Mouse (Mus musculus) lung, postnatal 14 days (tissue): Measurements from ENCODE around the gene Cdk14.
"Not testable (repeated sequence)": the region's sequence is repeated elsewhere in the genome, so short reads cannot be mapped to it uniquely, and the experiment has no call there.

Experiments used
- DNase-seq: peaks from one replicate; pipeline ENCODE4 v3.0.0; 2021

Gene Cdk14

GRCm38 (mm10) chr5:5260966-5261724 is 159.0 kb downstream of the Cdk14 start:
- no peak for DNase-seq

- DNase-seq: no peak
Measured at GRCm38 (mm10) chr5:5260309-5260708, 159.8 kb downstream of the Cdk14 start.

DNA sequence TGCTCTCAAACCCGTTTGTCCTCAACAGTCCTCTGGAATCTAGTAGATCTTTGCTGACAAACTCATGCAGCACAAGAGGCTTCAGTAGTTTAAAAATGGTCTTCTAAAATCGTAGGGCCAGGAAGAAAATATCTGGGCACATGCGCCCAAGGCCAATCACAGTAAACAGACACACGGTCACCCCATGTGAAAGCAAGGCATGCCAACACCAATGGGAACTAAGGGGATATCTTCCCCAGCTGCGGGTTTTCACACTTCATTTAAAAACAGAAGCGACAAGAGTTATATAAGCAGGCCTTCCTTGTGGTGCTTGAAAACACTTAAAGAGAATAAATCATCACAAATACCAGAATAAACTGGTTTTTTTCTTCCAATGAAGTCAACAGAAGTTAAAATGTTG is 165.7 kb downstream of the Cdk14 start:
- DNase-seq: no peak

DNA sequence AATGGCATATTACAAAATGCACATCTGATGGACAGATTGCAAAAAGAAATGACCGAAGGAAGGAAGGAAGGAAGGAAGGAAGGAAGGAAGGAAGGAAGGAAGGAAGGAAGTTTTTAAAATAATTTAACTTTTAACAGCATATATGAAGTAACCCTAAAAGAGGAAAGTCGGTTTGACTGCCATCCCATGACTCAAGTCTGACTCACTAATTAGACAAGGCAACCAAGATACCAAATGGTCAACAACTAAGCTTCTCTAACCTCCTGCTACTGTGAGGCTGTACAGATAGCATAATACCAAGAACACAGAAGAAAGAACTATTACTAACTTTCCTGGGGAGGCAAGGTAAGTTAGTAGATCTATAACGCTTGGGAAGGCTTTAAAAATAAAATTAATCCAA is 166.9 kb downstream of the Cdk14 start:
- no peak for DNase-seq

GRCm38 (mm10) chr5:5247671-5248070 is 172.4 kb downstream of the Cdk14 start:
- DNase-seq: peak; percentile 16

- DNase-seq: no peak
Measured at GRCm38 (mm10) chr5:5246534-5247175, 173.5 kb downstream of the Cdk14 start.

- no peak for DNase-seq
Measured at GRCm38 (mm10) chr5:5245182-5245581, 174.9 kb downstream of the Cdk14 start.

DNA sequence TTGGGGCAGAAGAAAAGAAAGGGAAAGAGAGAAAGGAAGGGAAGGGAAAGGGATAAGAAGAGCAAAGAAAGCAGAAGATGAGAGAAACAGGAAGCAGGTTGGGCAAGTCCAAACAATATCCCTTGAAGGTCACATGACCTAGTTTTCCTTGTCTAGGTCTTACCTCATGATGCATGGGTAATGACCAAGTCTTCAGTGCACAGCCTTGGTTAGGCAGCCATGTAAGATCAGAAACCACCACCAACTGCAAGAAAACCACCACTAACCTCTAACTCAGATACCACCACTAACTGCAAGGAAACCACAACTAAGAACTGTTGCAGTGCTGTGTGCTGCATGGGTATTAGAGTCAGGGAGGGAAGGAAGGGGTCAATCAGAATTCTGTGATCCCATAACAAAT is 176.5 kb downstream of the Cdk14 start:
- no peak for DNase-seq

GRCm38 (mm10) chr5:5242704-5243103 is 177.4 kb downstream of the Cdk14 start:
- no peak for DNase-seq

- DNase-seq: no peak
Measured at GRCm38 (mm10) chr5:5241088-5241487, 179.0 kb downstream of the Cdk14 start.

DNA sequence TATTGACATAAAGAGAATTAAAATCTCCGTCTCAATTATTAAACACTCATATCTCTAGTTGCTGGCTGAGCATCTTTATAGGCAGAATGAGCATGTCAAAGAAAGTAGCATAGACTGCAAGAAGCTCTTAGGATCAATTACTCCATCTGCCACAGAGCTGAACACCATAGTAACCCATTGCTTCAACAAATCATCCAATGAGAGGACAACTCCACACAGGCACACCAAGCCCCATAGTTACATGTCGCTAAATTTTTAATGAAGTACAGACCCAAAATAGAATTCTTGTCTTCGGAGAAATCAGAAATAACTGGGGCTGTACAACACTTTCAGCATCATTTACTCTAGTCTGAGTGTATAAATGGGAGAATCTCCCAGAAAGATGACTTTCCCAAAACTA is 180.0 kb downstream of the Cdk14 start:
- DNase-seq: no peak

GRCm38 (mm10) chr5:5234935-5235334 is 185.2 kb downstream of the Cdk14 start:
- DNase-seq: not testable (repeated sequence)

GRCm38 (mm10) chr5:5226966-5227365 is 193.1 kb downstream of the Cdk14 start:
- DNase-seq: no peak

GRCm38 (mm10) chr5:5211780-5212135 is 208.4 kb downstream of the Cdk14 start:
- DNase-seq: no peak

GRCm38 (mm10) chr5:5211034-5211779 is 208.9 kb downstream of the Cdk14 start:
- peak; percentile 10 for DNase-seq

DNA sequence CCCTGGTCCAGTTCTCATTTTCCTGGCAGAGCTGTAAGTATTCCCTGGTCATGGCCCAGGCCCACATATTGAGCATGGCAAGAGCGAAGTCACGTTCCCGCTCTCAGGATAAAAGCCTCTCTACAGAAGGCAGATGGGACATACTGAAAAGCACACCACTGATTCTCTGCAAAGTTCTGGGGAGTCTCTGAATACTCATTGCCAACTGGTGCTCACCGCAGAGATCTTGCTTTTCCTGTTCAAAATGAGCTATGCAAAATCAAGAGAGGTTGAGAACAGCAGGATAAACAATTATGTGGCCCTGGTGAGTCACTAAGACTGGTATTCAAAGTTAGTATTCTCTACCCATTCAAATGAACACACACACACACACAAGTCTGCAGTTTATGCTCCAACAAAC is 212.1 kb downstream of the Cdk14 start:
- DNase-seq: no peak

GRCm38 (mm10) chr5:5206012-5206411 is 214.1 kb downstream of the Cdk14 start:
- DNase-seq: no peak

DNA sequence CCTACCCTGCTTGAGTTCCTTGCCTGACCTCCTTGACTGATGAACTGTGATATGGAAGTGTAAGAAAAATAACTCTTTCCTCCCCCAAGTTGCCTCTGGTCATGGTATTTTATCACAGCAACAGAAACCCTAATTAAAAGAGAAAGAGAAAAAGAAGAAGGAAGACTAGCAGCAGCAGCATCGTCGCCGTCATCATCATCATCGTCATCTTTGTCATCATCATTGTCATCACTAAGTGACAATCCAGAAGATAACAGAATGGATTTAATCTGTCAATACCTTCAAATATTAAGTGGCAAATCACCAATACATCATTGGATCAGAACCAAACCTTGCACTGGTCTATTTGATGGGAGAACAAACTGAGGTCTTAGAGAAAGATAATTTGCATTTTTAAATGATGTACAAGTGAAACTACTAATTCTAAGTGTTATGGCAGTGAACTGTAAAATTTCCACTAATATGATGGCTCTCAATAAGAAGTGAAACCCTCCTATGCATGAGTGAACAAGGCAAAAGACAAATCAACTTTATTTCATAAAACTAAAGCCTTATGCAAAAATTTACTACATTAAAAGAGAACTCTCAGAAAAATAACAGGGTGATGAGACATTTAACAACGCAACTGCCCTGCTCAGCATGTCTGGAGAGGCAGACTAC is 225.4 kb downstream of the Cdk14 start:
- no peak for DNase-seq

- no peak for DNase-seq
Measured at GRCm38 (mm10) chr5:5189590-5189989, 230.5 kb downstream of the Cdk14 start.

- DNase-seq: no peak
Measured at GRCm38 (mm10) chr5:5185987-5186742, 233.9 kb downstream of the Cdk14 start.

GRCm38 (mm10) chr5:5185521-5185920 is 234.6 kb downstream of the Cdk14 start:
- DNase-seq: no peak

GRCm38 (mm10) chr5:5180711-5181110 is 239.4 kb downstream of the Cdk14 start:
- DNase-seq: no peak

DNA sequence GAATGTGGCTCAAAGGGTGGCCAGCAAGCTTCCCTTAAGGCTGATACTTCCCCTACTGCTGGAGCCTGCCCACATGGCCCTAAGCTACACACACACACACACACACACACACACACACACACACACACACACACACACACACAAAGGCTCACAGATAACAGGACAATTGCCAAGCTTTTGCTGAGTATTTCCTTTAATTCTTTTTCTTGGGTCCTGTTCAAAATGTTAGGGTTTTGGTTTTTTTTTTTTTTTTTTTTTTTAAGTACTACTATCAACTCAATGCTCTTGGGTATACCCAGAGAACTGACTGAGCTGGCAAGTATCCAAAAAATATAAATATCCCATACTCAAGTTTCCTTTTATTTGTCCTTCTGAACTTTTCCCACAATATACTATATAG is 239.8 kb downstream of the Cdk14 start:
- DNase-seq: peak; percentile 8
